ENCODE assay signal across 7 mouse cellular contexts in the genomic region with DNA sequence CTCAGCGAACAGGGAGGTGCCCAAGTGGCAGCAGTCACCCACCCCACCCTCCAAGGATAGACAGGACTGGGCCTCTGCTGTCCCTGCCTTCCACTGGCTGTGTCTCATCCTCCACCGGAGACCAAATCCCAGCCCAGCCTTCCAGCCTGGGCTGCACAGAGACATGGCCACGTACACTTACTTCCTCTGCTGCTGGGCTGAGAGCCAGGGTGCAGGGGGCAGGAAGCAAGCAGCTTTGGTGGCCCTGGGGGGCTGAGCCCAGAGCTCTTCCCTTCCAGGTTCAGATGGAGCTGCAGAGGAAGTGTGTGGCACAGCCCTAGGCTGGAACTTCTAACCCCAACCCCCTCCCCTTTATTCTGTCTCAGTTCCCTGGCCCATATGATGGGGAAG. TPM values are rescaled to one million over a fixed set of nuclear protein-coding genes. Genes with fewer than 3 reads are reported as not detected.
DNase-seq lines count a peak whose midpoint lies in the region; ATAC-seq and TF ChIP-seq lines count a peak whose summit lies in the region.

No protein-coding gene starts in this region.

- H3K79me2 ChIP-seq in liver, adult 2 months (ENCODE audit: control insufficient read depth, insufficient read depth, low read length) = no peaks in the 10 kb centered on the region

- H3K9me3 ChIP-seq in stomach, embryonic 16.5 days (replicated peaks; ENCODE audit: control insufficient read depth, low read length) = no peaks in the 10 kb centered on the region

- no peaks in the 10 kb centered on the region for H3K27me3 ChIP-seq in liver, adult 2 months (ENCODE audit: control insufficient read depth, insufficient read depth, low read length)
- peaks cover 10% of the 10 kb centered on the region; the same call in 1 of the 2 replicates for H3K27me3 ChIP-seq in stomach, embryonic 16.5 days (ENCODE audit: control insufficient read depth, insufficient read depth, low read length)

- WGBS in liver, adult 2 months = 44% methylated on average over 3 of the region's 3 CpGs
- WGBS in stomach, embryonic 16.5 days = 48% methylated on average over 3 of the region's 3 CpGs

- peak; percentile 56 to 78 for ATAC-seq in hematopoietic stem cell, adult 5-6 weeks (replicated peaks in 1 of 2; ENCODE audit: insufficient read depth in 1 of 2, low FRiP score in 2 of 2, low TSS enrichment in 1 of 2, low read depth in 1 of 2, poor library complexity in 2 of 2, severe bottlenecking in 2 of 2)
- ATAC-seq in stomach, embryonic 16.5 days (ENCODE audit: insufficient read depth, low FRiP score) = 0 out of 2 replicates have a peak, but pooled peaks have one; percentile 16

- H3K4me2 ChIP-seq in stomach, embryonic 16.5 days (ENCODE audit: low read depth, low read length) = no peak overlapping the region

- no peak overlapping the region for H3K4me3 ChIP-seq in cortical plate, adult 2 months (ENCODE audit: insufficient read depth, low read length)
- no peak overlapping the region for H3K4me3 ChIP-seq in liver, adult 2 months (ENCODE audit: insufficient read depth, low read depth, low read length)
- H3K4me3 ChIP-seq in stomach, embryonic 16.5 days (replicated peaks; ENCODE audit: low read length) = no peak overlapping the region

- H3K27ac ChIP-seq in cortical plate, adult 2 months (ENCODE audit: insufficient read depth, low read length) = 0 out of 2 replicates have a peak overlapping the region, but pooled peaks have one; percentile 14
- H3K27ac ChIP-seq in liver, adult 2 months (replicated peaks; ENCODE audit: insufficient read depth, low read depth, low read length) = peak overlapping the region; percentile 51
- H3K27ac ChIP-seq in stomach, embryonic 16.5 days (ENCODE audit: low read length) = peak overlapping the region; percentile 72

- TF ChIP-seq POLR2A in cortical plate, adult 2 months (IDR thresholded peaks at IDR 0.05; ENCODE audit: extremely low read depth, insufficient read depth, low read length) = no peak
- TF ChIP-seq POLR2A in liver, adult 2 months (IDR thresholded peaks at IDR 0.05; ENCODE audit: extremely low read depth, insufficient read depth, low read length) = no peak

- H3K9ac ChIP-seq in liver, adult 2 months (ENCODE audit: low read depth, low read length) = 0 out of 2 replicates have a peak overlapping the region, but pooled peaks have one; percentile 4
- H3K9ac ChIP-seq in stomach, embryonic 16.5 days (ENCODE audit: low read length) = peak overlapping the region; percentile 9; the same call in 1 of the 2 replicates

- intact Hi-C loops in left cerebral cortex, postnatal 36 days (cut with DNase I) = loop anchor here (5.0 kb wide), 1 partner anchor 354 kb away; no protein-coding TSS in a partner anchor

- TF ChIP-seq CTCF in cortical plate, adult 2 months (IDR thresholded peaks at IDR 0.05; ENCODE audit: extremely low read depth, insufficient read depth, low read length) = no peak
- TF ChIP-seq CTCF in liver, adult 2 months (IDR thresholded peaks at IDR 0.05; ENCODE audit: low read depth, low read length) = no peak

- no peaks in the 10 kb centered on the region for H3K4me1 ChIP-seq in cortical plate, adult 2 months (ENCODE audit: control insufficient read depth, insufficient read depth, low read length)
- H3K4me1 ChIP-seq in liver, adult 2 months (ENCODE audit: control insufficient read depth, insufficient read depth, low read length) = peaks cover 35% of the 10 kb centered on the region
- H3K4me1 ChIP-seq in stomach, embryonic 16.5 days (ENCODE audit: control insufficient read depth, insufficient read depth, low read length) = peaks cover 44% of the 10 kb centered on the region

- DNase-seq in adrenal gland, postnatal 25 days = peak; percentile 59
- DNase-seq in liver, adult 2 months (ENCODE audit: extremely low read depth, low read depth, low spot score) = no peak
- DNase-seq in spleen, postnatal 14 days (ENCODE audit: low spot score in 2 of 2) = no peak
- no peak for DNase-seq in left cerebral cortex, postnatal 36 days (ENCODE audit: low spot score in 2 of 2)

- H3K36me3 ChIP-seq in liver, adult 2 months (ENCODE audit: control insufficient read depth, insufficient read depth, low read length) = peaks cover 24% of the 10 kb centered on the region
- 0 out of 2 replicates have a peak, but pooled peaks cover 12% of the 10 kb centered on the region for H3K36me3 ChIP-seq in stomach, embryonic 16.5 days (ENCODE audit: control insufficient read depth, insufficient read depth, low read length)

RNA-seq across cellular contexts. Expression of gene Trhr2, which starts 29.4 kb away (rescaled TPM):
- total RNA-seq in adrenal gland, postnatal 25 days (2021) = not detected in 2 replicates
- 4.0 and 5.5 TPM in 2 replicates for polyA plus RNA-seq in cortical plate, adult 2 months (2012; rRNA removed)
- total RNA-seq in hematopoietic stem cell, adult 5-6 weeks (2017) = not detected in 2 replicates
- total RNA-seq in liver, adult 2 months (2014; rRNA removed) = not detected in 2 replicates
- polyA plus RNA-seq in liver, adult 2 months (2012; rRNA removed) = not detected in 2 replicates
- not detected in 2 replicates for polyA plus RNA-seq in stomach, embryonic 16.5 days (2015; fragmentation: Nextera tagmentation; extraction: Ambion mirVana)
- total RNA-seq in left cerebral cortex, postnatal 36 days (2021) = 1 to 10 TPM; 8.0 to 9.2 TPM

RNA-seq across cellular contexts. Expression of gene Zc3h18, which starts 45.3 kb away (rescaled TPM):
- 49.8 and 52.2 TPM in 2 replicates for total RNA-seq in adrenal gland, postnatal 25 days (2021)
- polyA plus RNA-seq in cortical plate, adult 2 months (2012; rRNA removed) = 33.0 and 33.6 TPM in 2 replicates
- 71.2 and 73.6 TPM in 2 replicates for total RNA-seq in hematopoietic stem cell, adult 5-6 weeks (2017)
- 10.9 and 14.0 TPM in 2 replicates for total RNA-seq in liver, adult 2 months (2014; rRNA removed)
- polyA plus RNA-seq in liver, adult 2 months (2012; rRNA removed) = 18.3 and 22.3 TPM in 2 replicates
- 28.1 and 32.4 TPM in 2 replicates for polyA plus RNA-seq in stomach, embryonic 16.5 days (2015; fragmentation: Nextera tagmentation; extraction: Ambion mirVana)
- 10 to 100 TPM; 38.8 to 49.9 TPM for total RNA-seq in left cerebral cortex, postnatal 36 days (2021)

RNA-seq across cellular contexts. Expression of gene Zfpm1, which starts 49.2 kb away (rescaled TPM):
- total RNA-seq in adrenal gland, postnatal 25 days (2021) = 17.8 and 22.4 TPM in 2 replicates
- polyA plus RNA-seq in cortical plate, adult 2 months (2012; rRNA removed) = 32.1 and 39.0 TPM in 2 replicates
- 21.8 and 70.4 TPM in 2 replicates for total RNA-seq in hematopoietic stem cell, adult 5-6 weeks (2017)
- total RNA-seq in liver, adult 2 months (2014; rRNA removed) = 7.9 and 8.4 TPM in 2 replicates
- 56.5 and 67.5 TPM in 2 replicates for polyA plus RNA-seq in liver, adult 2 months (2012; rRNA removed)
- polyA plus RNA-seq in stomach, embryonic 16.5 days (2015; fragmentation: Nextera tagmentation; extraction: Ambion mirVana) = 2.0 and 2.1 TPM in 2 replicates
- 10 to 100 TPM; 33.9 to 35.3 TPM for total RNA-seq in left cerebral cortex, postnatal 36 days (2021)

Comparison
In these comparisons a context has a peak if more than half of its experiments do, and no peak if none do; other contexts are left out.
1. H3K27ac ChIP-seq: peak in every context shown above with its lines; median percentile 72 in stomach, embryonic 16.5 days; 51 in liver, adult 2 months; 14 in cortical plate, adult 2 months.